Comparison of ENCODE assay signal across 9 mouse cellular contexts in the genomic region with DNA sequence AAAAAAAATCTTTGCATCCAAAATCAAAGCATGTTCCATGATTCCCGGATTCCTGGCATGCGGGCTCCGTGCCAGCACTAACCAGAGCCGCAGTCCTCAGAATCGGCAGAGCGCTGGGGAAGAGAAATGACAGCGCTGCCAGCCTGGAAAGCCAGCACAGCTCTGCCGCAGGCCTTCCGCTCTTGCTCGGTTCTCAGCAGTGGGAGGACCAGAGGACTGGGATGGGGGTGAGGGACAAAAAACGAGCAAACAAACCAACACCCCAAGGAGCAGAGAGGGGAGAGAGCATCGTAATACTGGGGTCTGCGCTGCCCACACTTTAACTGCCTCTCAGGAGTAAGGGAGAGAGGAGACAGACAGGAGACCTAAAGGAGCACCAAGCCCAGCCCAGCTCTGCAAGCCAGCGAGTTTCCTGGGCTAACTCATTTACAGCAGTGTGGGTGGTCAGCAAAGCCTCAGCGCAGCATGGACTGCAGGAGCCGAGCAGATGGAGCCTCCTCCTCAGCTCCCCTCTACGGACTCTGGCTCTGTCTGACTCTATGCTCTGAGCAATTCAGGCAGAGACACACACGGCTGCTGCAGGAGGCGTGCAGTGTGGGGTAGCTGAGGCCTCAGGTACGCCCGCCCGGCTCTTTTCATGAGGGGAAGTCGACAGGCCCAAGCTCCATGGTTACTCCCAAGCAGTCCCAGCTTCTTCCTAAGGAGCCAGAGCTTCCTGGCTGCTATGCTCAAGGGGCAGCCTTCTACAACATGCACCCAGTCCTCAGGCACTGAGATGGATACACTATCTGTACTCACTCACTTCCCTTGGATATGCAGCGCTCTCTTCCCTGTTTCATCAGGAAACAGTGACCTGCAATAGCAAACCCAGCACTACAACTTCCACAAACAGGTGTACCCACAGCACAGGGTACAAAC. TPM values are rescaled to one million over a fixed set of nuclear protein-coding genes. Genes with fewer than 3 reads are reported as not detected.
DNase-seq lines count a peak whose midpoint lies in the region; ATAC-seq and TF ChIP-seq lines count a peak whose summit lies in the region.
"Had no signal": no experiment of that assay in that cellular context is flagged by ENCODE, and none has a peak within 500 bp of the region (broad histone marks: within the 10 kb centered on the region; RNA-seq: fewer than 3 reads in every experiment).

No protein-coding gene starts in this region.

- H3K4me1 ChIP-seq in heart, embryonic 12.5 days (replicated peaks): peaks cover 57% of the 10 kb centered on the region
- H3K4me1 ChIP-seq in cortical plate, adult 2 months (ENCODE audit: control insufficient read depth, insufficient read depth, low read length): peaks cover 20% of the 10 kb centered on the region
- H3K4me1 ChIP-seq in heart, embryonic 13.5 days: peaks cover 83% of the 10 kb centered on the region
- H3K4me1 ChIP-seq in lung, embryonic 15.5 days: peaks cover 75% of the 10 kb centered on the region

- WGBS in heart, embryonic 12.5 days: 25% methylated on average over 24 of the region's 24 CpGs
- 17% methylated on average over 24 of the region's 24 CpGs for WGBS in heart, embryonic 13.5 days
- WGBS in lung, embryonic 15.5 days: 11% methylated on average over 24 of the region's 24 CpGs

- no peak for TF ChIP-seq CTCF in cortical plate, adult 2 months (IDR thresholded peaks at IDR 0.05; ENCODE audit: extremely low read depth, insufficient read depth, low read length)

- peak; percentile 41; the same call in 1 of the 2 replicates for TF ChIP-seq POLR2A in cortical plate, adult 2 months (IDR thresholded peaks at IDR 0.05; ENCODE audit: extremely low read depth, insufficient read depth, low read length)

- H3K27me3 ChIP-seq in heart, embryonic 12.5 days (replicated peaks): no peaks in the 10 kb centered on the region
- H3K27me3 ChIP-seq in heart, embryonic 13.5 days (replicated peaks): no peaks in the 10 kb centered on the region
- no peaks in the 10 kb centered on the region for H3K27me3 ChIP-seq in lung, embryonic 15.5 days
- H3K27me3 ChIP-seq: CH12.LX had no signal

- H3K4me2 ChIP-seq in heart, embryonic 12.5 days: peak overlapping the region; percentile 64
- H3K4me2 ChIP-seq in heart, embryonic 13.5 days: peak overlapping the region; percentile 67
- peak overlapping the region; percentile 46 for H3K4me2 ChIP-seq in lung, embryonic 15.5 days

- H3K36me3 ChIP-seq in heart, embryonic 12.5 days: no peaks in the 10 kb centered on the region
- no peaks in the 10 kb centered on the region for H3K36me3 ChIP-seq in heart, embryonic 13.5 days
- H3K36me3 ChIP-seq in lung, embryonic 15.5 days: no peaks in the 10 kb centered on the region

- peak overlapping the region; percentile 63 for H3K9ac ChIP-seq in heart, embryonic 12.5 days
- peak overlapping the region; percentile 73 for H3K9ac ChIP-seq in heart, embryonic 13.5 days
- peak overlapping the region; percentile 21 for H3K9ac ChIP-seq in lung, embryonic 15.5 days

- no peak for DNase-seq in heart, adult 8-10 months (ENCODE audit: low spot score)
- peak; percentile 64 to 65 for DNase-seq in kidney, postnatal 25 days
- DNase-seq in right cerebral cortex, postnatal 25 days: peak; percentile 77
- DNase-seq in spleen, postnatal 4 days (ENCODE audit: low spot score in 2 of 2): no peak

- H3K4me3 ChIP-seq in heart, embryonic 12.5 days: peak overlapping the region; percentile 24
- no peak overlapping the region for H3K4me3 ChIP-seq in cortical plate, adult 2 months (ENCODE audit: insufficient read depth, low read length)
- H3K4me3 ChIP-seq in heart, embryonic 13.5 days: peak overlapping the region; percentile 27
- H3K4me3 ChIP-seq in lung, embryonic 15.5 days: peak overlapping the region; percentile 11

- ATAC-seq in heart, embryonic 12.5 days (ENCODE audit: insufficient number of reproducible peaks, low FRiP score): peak; percentile 56; the same call in 1 of the 2 replicates
- ATAC-seq in heart, embryonic 13.5 days (ENCODE audit: extremely low read depth, insufficient number of reproducible peaks, low FRiP score, low TSS enrichment): no peak
- peak; percentile 82 for ATAC-seq in lung, embryonic 15.5 days (ENCODE audit: borderline replicate concordance, extremely low read depth, low FRiP score, low TSS enrichment)

- peak overlapping the region; percentile 73 for H3K27ac ChIP-seq in heart, embryonic 12.5 days (ENCODE audit: poor library complexity, severe bottlenecking)
- H3K27ac ChIP-seq in cortical plate, adult 2 months (ENCODE audit: insufficient read depth, low read length): peak overlapping the region; percentile 88
- peak overlapping the region; percentile 79 for H3K27ac ChIP-seq in heart, embryonic 13.5 days (replicated peaks)
- peak overlapping the region; percentile 92 for H3K27ac ChIP-seq in lung, embryonic 15.5 days

- H3K9me3 ChIP-seq in heart, embryonic 12.5 days (replicated peaks): no peaks in the 10 kb centered on the region
- no peaks in the 10 kb centered on the region for H3K9me3 ChIP-seq in heart, embryonic 13.5 days
- no peaks in the 10 kb centered on the region for H3K9me3 ChIP-seq in lung, embryonic 15.5 days

RNA-seq across cellular contexts. Expression of a gene that starts 18.1 kb away (rescaled TPM):
- polyA plus RNA-seq in heart, embryonic 12.5 days (2016; fragmentation: Nextera tagmentation; extraction: Ambion mirVana): 25.0 and 25.8 TPM in 2 replicates
- total RNA-seq in heart, adult 8-10 months (2022): 10 to 100 TPM; 19.3 to 25.2 (median 22.0) TPM
- polyA plus RNA-seq in cortical plate, adult 2 months (2012; rRNA removed): 46.7 and 49.4 TPM in 2 replicates
- 15.1 and 17.0 TPM in 2 replicates for polyA plus RNA-seq in heart, embryonic 13.5 days (2015; fragmentation: Nextera tagmentation; extraction: Ambion mirVana)
- 44.6 and 46.4 TPM in 2 replicates for polyA plus RNA-seq in lung, embryonic 15.5 days (2015; fragmentation: Nextera tagmentation; extraction: Ambion mirVana)

Comparison
In these comparisons a context has a peak if more than half of its experiments do, and no peak if none do; other contexts are left out.
1. H3K9ac ChIP-seq: peak in every context shown above with its lines; median percentile 73 in heart, embryonic 13.5 days; 63 in heart, embryonic 12.5 days; 21 in lung, embryonic 15.5 days.
2. DNase-seq: peak in kidney, postnatal 25 days (2 of 2) and right cerebral cortex, postnatal 25 days (single experiment); none in heart, adult 8-10 months (single experiment) and spleen, postnatal 4 days (0 of 2).
3. Peak in every context shown above with its lines, with median percentiles within 50 percentile points of each other: H3K27ac ChIP-seq and H3K4me2 ChIP-seq.